Mouse (Mus musculus) midbrain, postnatal 0 days (tissue): ENCODE measurements around the gene Fh1. TPM values are rescaled to one million over a fixed set of nuclear protein-coding genes. Genes with fewer than 3 reads are reported as not detected.

Source experiments
- ATAC-seq: fragments of 200-750 bp; cut with Nextera tagmentation; 2 replicates; pipeline ENCODE4 v1.8.0; 2017; ENCODE audit warnings: moderate number of reproducible peaks, mild to moderate bottlenecking, moderate TSS enrichment, moderate library complexity; ENCODE audit not compliant: low FRiP score
- DNase-seq: peaks from one replicate; pipeline ENCODE4 v3.0.0-alpha.2; 2015; ENCODE audit warnings: low spot score
- H3K27ac ChIP-seq: fragments of 300-500 bp; sonication (generic); 2 replicates; pipeline ENCODE4 v1.5.1; 2014; ENCODE audit warnings: low read depth, mild to moderate bottlenecking, low read length, mixed read lengths
- H3K27me3 ChIP-seq: fragments of 300-500 bp; sonication (generic); 2 replicates; pipeline ENCODE4 v1.6.1; 2014; ENCODE audit warnings: low read length, control low read depth, mixed read lengths; ENCODE audit not compliant: insufficient read depth
- H3K36me3 ChIP-seq: fragments of 300-500 bp; sonication (generic); 2 replicates; pipeline ENCODE4 v1.6.1; 2014; ENCODE audit warnings: low read length, control low read depth, mixed read lengths; ENCODE audit not compliant: insufficient read depth
- H3K4me1 ChIP-seq: fragments of 300-500 bp; sonication (generic); 2 replicates; pipeline ENCODE4 v1.6.1; 2014; ENCODE audit warnings: mild to moderate bottlenecking, control low read depth, antibody characterized with exemption, low read length, mixed read lengths; ENCODE audit not compliant: insufficient read depth
- H3K4me2 ChIP-seq: fragments of 300-500 bp; sonication (generic); 2 replicates; pipeline ENCODE4 v1.6.1; 2014; ENCODE audit warnings: low read depth, mild to moderate bottlenecking, low read length, mixed read lengths; ENCODE audit not compliant: poor library complexity, severe bottlenecking
- H3K4me3 ChIP-seq: fragments of 300-500 bp; sonication (generic); 2 replicates; pipeline ENCODE4 v1.5.1; 2014; ENCODE audit warnings: low read depth, mild to moderate bottlenecking, low read length, moderate library complexity
- H3K9ac ChIP-seq: fragments of 300-500 bp; sonication (generic); replicated peaks from 2 replicates; pipeline ENCODE4 v1.6.1; 2014; ENCODE audit warnings: mild to moderate bottlenecking, low read length, moderate library complexity, mixed read lengths; ENCODE audit not compliant: poor library complexity, severe bottlenecking
- H3K9me3 ChIP-seq: fragments of 300-500 bp; sonication (generic); 2 replicates; pipeline ENCODE4 v1.6.1; 2016; ENCODE audit warnings: low read length, control low read depth
- CTCF ChIP-seq: IDR thresholded peaks from 2 replicates; pipeline ENCODE4 v1.5.1; 2016; ENCODE audit warnings: antibody characterized with exemption, mild to moderate bottlenecking
- WGBS: fragments of 180-500 bp; shearing (Covaris S2); extraction: QIAGEN DNeasy Blood & Tissue Kit; methylation state at CpG from one replicate; pipeline ENCODE4 v1.1.7; 2014; 5-methylcytosine and 5-hydroxymethylcytosine counted together
- polyA plus RNA-seq: library from polyadenylated mRNA; unstranded; fragments of >200 nt; fragmentation: Nextera tagmentation; extraction: Ambion mirVana; gene quantifications from 2 replicates; pipeline ENCODE4 v1.2.1, GENCODE M21; 2015
- total RNA-seq: library from RNA; depleted of rRNA; stranded (reverse); fragments of >200 nt; gene quantifications from 2 replicates; pipeline ENCODE4 v1.2.3, GENCODE M21; 2014

The Fh1 gene
- total and polyA plus RNA-seq, 2 experiments from 2014 or later: 48.8 to 95.0 TPM

DNA sequence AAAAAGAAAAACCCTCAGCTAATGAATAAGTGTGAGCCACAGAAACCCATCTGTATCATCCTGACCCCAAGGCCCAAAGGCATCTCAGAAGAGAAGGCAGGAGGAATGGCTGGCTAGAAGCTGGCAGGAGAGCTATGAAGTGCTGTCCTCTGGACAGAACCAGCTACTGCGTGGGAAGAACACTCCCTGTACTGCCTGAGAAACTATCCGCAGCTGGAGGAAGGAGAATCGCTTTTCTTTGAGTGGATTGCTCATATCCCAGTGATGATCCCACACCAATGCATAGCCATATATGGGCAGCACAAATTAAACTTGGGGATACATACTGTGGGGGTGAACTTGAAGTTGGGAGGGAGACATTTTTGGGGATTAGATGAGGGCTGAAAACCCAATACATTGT is 16.7 kb downstream of the Fh1 start:
- ATAC-seq: no peak
- H3K36me3 ChIP-seq: peaks cover 42% of the 10 kb centered on the region
- H3K4me3 ChIP-seq: no peak overlapping the region
- no peak for TF ChIP-seq CTCF
- H3K9me3 ChIP-seq: no peaks in the 10 kb centered on the region
- 100% methylated on average over 3 of the region's 3 CpGs for WGBS
- no peak for DNase-seq
- no peak overlapping the region for H3K4me2 ChIP-seq
- no peak overlapping the region for H3K9ac ChIP-seq
- H3K27me3 ChIP-seq: no peaks in the 10 kb centered on the region
- no peaks in the 10 kb centered on the region for H3K4me1 ChIP-seq
- no peak overlapping the region for H3K27ac ChIP-seq

DNA sequence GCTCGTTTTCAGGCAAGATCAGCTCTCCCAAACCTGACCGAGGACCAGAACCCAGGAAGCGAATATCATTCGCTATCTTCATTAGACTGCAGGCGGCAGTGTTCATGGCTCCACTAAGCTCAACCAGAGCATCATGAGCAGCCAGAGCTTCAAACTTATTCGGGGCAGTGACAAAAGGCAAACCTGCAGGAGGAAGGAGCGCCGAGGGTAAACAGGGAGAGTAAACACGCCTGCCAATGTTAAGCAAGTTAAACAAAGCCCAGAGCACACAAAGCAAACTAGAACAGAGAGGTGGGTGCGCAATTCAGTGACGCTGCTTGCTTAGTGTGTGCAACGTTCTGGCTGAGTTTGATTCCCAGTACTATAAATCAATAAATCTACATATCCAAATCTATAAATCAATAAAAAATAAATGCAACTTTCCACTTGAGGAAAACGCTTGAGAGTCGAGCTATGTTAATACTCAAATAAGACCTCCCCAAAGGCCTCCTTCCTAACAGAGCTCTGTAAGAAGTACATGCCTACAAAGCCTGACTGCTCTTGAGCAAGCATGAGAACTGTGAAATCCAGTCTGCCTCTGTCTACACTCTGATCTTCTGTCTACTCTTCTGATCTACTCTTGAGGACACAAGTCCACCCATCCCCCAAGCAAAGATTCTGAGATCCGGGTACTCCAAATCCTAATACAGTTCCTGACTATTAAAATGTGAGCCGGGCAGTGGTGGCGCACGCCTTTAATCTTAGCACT is 17.4 kb downstream of the Fh1 start:
- H3K4me3 ChIP-seq: no peak overlapping the region
- DNase-seq (no peak), ATAC-seq (no peak)
- no peak overlapping the region for H3K27ac ChIP-seq
- peaks cover 45% of the 10 kb centered on the region for H3K36me3 ChIP-seq
- H3K9ac ChIP-seq: no peak overlapping the region
- no peaks in the 10 kb centered on the region for H3K9me3 ChIP-seq
- no peaks in the 10 kb centered on the region for H3K27me3 ChIP-seq
- no peak for TF ChIP-seq CTCF
- H3K4me1 ChIP-seq: no peaks in the 10 kb centered on the region
- H3K4me2 ChIP-seq: no peak overlapping the region
- 94% methylated on average over 18 of the region's 18 CpGs for WGBS

DNA sequence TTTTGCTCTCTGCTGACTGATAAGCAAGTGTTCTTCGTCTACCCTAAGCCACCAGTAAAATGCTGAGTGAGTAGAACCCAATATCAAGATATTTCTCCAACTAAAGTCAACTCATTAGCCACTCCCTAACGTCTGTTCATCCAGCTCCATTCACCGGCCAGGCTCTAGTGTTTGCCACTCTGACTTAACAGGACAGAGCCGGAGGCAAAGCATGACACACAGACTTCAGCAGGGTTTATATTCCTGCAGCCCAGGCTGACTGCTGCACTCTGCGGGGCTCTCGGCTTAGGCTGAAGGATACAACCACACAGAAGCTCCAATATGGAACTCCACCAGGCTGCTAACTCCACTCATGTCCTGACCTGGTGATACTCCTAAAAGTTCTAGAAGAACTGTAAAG is 18.1 kb downstream of the Fh1 start:
- Histone ChIP-seq H3K4me1 (no peaks in the 10 kb centered on the region), H3K27ac (no peak overlapping the region), H3K4me3 (no peak overlapping the region), H3K9ac (no peak overlapping the region), H3K9me3 (no peaks in the 10 kb centered on the region), H3K27me3 (no peaks in the 10 kb centered on the region), H3K4me2 (no peak overlapping the region), H3K36me3 (peaks cover 49% of the 10 kb centered on the region)
- 94% methylated on average over 6 of the region's 6 CpGs for WGBS
- no peak for ATAC-seq
- DNase-seq: no peak
- no peak for TF ChIP-seq CTCF

DNA sequence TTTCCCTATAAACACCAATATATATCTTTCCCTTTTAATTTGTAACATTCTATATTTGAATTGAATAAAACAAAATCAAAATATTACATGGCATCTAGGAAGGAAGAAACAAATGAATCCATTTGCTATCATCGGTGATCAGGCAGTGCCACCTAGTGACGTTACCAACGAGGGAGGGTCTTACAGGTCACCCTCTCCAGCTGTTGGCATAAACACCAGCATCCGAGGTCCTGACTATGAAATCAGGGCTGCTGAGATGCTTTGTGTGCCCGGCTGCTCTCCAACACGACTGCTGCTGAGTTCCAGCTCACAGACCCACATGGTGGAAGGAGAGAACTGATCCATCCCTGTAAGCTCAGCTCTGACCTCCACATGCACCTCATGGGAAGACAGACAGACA is 22.0 kb downstream of the Fh1 start:
- TF ChIP-seq CTCF: peak; percentile 82
- no peaks in the 10 kb centered on the region for H3K4me1 ChIP-seq
- H3K4me2 ChIP-seq: no peak overlapping the region
- ATAC-seq (no peak), DNase-seq (peak; percentile 65)
- WGBS: 62% methylated on average over 6 of the region's 6 CpGs
- H3K36me3 ChIP-seq: peaks cover 38% of the 10 kb centered on the region
- no peaks in the 10 kb centered on the region for H3K9me3 ChIP-seq
- H3K27ac ChIP-seq: no peak overlapping the region
- no peak overlapping the region for H3K9ac ChIP-seq
- H3K27me3 ChIP-seq: no peaks in the 10 kb centered on the region
- H3K4me3 ChIP-seq: no peak overlapping the region

DNA sequence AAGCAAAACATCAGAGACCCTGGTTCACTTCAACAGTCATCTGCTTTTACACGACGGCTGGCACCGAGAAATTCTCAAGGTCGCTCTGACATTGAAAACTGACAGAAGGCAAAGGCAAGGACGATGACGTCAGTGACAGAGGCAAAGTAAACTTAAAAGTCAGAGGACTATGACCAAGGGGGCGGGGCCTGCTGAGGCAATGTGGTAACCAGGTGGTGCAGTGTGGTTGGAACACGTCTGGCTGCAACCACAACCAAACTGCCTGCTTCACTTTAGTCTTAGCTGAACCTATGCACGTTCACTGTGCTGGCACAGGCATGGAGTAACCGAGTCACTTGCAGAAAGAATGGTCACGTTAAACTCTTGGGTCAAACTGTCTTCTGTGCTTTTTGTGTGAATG is 23.2 kb downstream of the Fh1 start:
- H3K27me3 ChIP-seq: no peaks in the 10 kb centered on the region
- peaks cover 29% of the 10 kb centered on the region for H3K36me3 ChIP-seq
- TF ChIP-seq CTCF: no peak
- no peaks in the 10 kb centered on the region for H3K4me1 ChIP-seq
- no peak overlapping the region for H3K4me3 ChIP-seq
- H3K4me2 ChIP-seq: no peak overlapping the region
- no peaks in the 10 kb centered on the region for H3K9me3 ChIP-seq
- no peak overlapping the region for H3K27ac ChIP-seq
- DNase-seq (no peak), ATAC-seq (no peak)
- H3K9ac ChIP-seq: no peak overlapping the region
- 95% methylated on average over 11 of the region's 11 CpGs for WGBS

DNA sequence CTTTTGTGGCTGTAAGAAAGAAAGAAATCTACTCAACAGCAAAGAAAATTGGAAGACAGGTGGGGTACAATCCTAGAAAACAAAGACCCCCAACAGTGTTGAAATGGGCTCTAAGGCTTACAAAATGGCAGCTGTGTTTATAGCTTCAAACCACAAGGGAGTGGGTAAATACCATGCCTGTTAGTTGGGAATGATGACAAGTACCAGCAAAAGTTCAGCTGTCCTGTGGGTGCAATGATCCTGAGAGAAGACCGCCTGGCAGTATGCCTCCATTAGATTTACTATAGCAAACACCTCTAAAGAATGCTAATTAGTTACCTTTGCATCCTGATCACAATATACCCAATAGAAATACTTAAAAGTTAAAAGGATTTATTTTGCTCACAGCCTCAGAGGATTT is 32.6 kb downstream of the Fh1 start:
- DNase-seq (no peak), ATAC-seq (no peak)
- 100% methylated on average over 1 of the region's 1 CpGs for WGBS
- Histone ChIP-seq H3K27ac (no peak overlapping the region), H3K27me3 (no peaks in the 10 kb centered on the region), H3K36me3 (no peaks in the 10 kb centered on the region), H3K4me2 (no peak overlapping the region), H3K9ac (no peak overlapping the region), H3K9me3 (no peaks in the 10 kb centered on the region), H3K4me3 (no peak overlapping the region), H3K4me1 (no peaks in the 10 kb centered on the region)
- TF ChIP-seq CTCF: no peak
